Mouse (Mus musculus): ENCODE measurements around the gene Srrd. TPM values are rescaled to one million over a fixed set of nuclear protein-coding genes. Genes with fewer than 3 reads are reported as not detected.

The Srrd gene
- polyA plus RNA-seq, 1 experiment from 2014 or later: 58.8 TPM

DNA sequence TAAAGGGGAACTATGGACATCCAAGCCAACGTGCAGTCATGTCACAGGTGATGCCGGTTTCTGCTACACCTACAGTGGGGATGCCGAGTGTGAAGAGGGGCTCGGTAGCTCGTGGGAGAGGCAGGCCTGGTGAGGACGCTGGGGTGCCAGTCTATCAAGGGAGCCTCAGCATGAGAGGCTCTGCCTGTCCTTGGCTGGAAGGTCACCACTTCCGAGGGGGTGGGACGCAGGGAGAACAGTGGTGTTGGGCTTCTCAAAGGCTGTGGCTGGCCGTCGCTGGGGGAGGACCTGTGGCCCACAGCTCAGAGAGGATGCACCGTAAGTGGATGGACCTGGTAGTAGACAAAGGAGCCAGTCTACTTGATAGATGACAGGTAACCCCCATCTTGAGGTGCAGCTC, 38.3 kb upstream of the Srrd start:
- H3K4me1 ChIP-seq (ENCODE audit: control insufficient read depth, insufficient read depth, low read length): no peaks in the 10 kb centered on the region
- no peak overlapping the region for H3K4me2 ChIP-seq (ENCODE audit: low read length)
- WGBS: 86% methylated on average over 11 of the region's 11 CpGs
- no peak overlapping the region for H3K4me3 ChIP-seq (ENCODE audit: low read depth, low read length)
- ATAC-seq (no peak), DNase-seq (ENCODE audit: low spot score) (no peak)
- no peaks in the 10 kb centered on the region for H3K9me3 ChIP-seq (replicated peaks; ENCODE audit: control insufficient read depth, low read length)
- peaks cover 58% of the 10 kb centered on the region for H3K36me3 ChIP-seq (ENCODE audit: control insufficient read depth, insufficient read depth, low read length)
- no peak overlapping the region for H3K9ac ChIP-seq (ENCODE audit: low read length)
- no peaks in the 10 kb centered on the region for H3K27me3 ChIP-seq (replicated peaks; ENCODE audit: control insufficient read depth, insufficient read depth, low read length)
- H3K27ac ChIP-seq (ENCODE audit: low read depth, low read length): no peak overlapping the region

DNA sequence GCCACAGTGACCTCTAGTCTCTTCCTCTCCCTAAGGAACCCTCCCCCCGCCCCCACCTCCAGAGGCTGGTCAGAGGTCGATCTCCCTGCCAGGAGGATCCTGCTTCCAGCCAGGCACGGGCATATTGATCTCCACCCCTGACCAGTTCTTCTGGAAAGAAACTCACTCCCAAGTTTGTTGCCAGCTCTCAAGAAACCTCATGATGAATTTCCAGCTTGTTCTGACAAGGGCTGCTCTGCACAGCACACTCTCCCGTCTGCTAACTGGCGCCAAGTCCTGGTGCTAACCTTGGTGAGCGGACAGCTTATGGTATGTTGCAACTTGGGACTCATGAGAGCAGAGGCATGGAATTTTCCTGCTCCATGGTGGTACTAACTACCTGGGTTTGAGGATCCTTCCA, 35.9 kb upstream of the Srrd start:
- Histone ChIP-seq H3K4me3 (ENCODE audit: low read depth, low read length) (no peak overlapping the region), H3K27me3 (replicated peaks; ENCODE audit: control insufficient read depth, insufficient read depth, low read length) (no peaks in the 10 kb centered on the region), H3K27ac (ENCODE audit: low read depth, low read length) (no peak overlapping the region), H3K4me2 (ENCODE audit: low read length) (no peak overlapping the region), H3K9ac (ENCODE audit: low read length) (no peak overlapping the region), H3K36me3 (ENCODE audit: control insufficient read depth, insufficient read depth, low read length) (peaks cover 59% of the 10 kb centered on the region), H3K4me1 (ENCODE audit: control insufficient read depth, insufficient read depth, low read length) (no peaks in the 10 kb centered on the region), H3K9me3 (replicated peaks; ENCODE audit: control insufficient read depth, low read length) (no peaks in the 10 kb centered on the region)
- no peak for DNase-seq (ENCODE audit: low spot score)
- ATAC-seq: no peak
- 85% methylated on average over 6 of the region's 6 CpGs for WGBS

DNA sequence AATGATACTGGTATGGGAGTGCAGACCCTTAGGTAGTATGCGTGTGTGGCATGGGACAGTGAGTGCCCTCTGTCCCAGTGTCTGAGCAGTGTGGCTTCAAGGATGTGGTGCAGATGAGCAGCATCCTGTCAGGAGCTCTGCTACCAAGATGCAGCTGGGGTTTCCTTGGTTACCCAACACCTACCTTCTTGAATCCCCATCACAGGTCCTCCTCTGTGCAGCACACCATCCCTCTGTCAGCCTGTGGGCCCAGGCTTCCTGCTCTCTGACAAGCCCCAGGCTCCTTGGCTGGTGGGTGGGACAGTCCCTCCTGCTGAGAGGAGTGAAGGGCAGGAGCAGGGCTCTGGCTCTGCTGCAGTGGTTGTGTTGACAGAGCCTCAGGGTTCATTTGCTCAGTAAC, 34.5 kb upstream of the Srrd start:
- peaks cover 68% of the 10 kb centered on the region for H3K36me3 ChIP-seq (ENCODE audit: control insufficient read depth, insufficient read depth, low read length)
- DNase-seq (ENCODE audit: low spot score) (no peak), ATAC-seq (no peak)
- no peaks in the 10 kb centered on the region for H3K27me3 ChIP-seq (replicated peaks; ENCODE audit: control insufficient read depth, insufficient read depth, low read length)
- no peak overlapping the region for H3K4me2 ChIP-seq (ENCODE audit: low read length)
- no peak overlapping the region for H3K9ac ChIP-seq (ENCODE audit: low read length)
- WGBS: 97% methylated on average over 1 of the region's 1 CpGs
- H3K4me1 ChIP-seq (ENCODE audit: control insufficient read depth, insufficient read depth, low read length): peaks cover 7% of the 10 kb centered on the region
- H3K27ac ChIP-seq (ENCODE audit: low read depth, low read length): no peak overlapping the region
- no peaks in the 10 kb centered on the region for H3K9me3 ChIP-seq (replicated peaks; ENCODE audit: control insufficient read depth, low read length)
- no peak overlapping the region for H3K4me3 ChIP-seq (ENCODE audit: low read depth, low read length)

DNA sequence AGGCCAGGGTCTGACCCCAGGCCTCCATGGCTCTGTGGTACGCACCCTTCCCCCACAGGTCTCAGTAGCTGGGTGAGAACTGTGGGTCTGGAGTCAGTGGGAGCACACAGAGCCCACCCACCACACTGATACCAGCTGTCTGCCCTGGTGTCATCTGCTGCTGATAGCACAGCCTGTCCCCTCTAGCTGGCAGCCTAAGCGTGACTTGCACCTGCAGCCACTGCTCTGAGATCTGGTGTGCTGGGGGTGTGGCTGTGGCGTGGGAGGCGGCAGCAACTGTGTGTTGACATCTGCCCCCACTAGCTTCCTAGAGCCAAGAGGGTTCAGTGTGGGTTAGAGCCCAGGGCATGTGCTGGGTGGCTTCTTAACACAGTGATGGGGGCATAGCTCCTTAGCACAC, 33.3 kb upstream of the Srrd start:
- 87% methylated on average over 4 of the region's 4 CpGs for WGBS
- Histone ChIP-seq H3K36me3 (ENCODE audit: control insufficient read depth, insufficient read depth, low read length) (peaks cover 68% of the 10 kb centered on the region), H3K9me3 (replicated peaks; ENCODE audit: control insufficient read depth, low read length) (no peaks in the 10 kb centered on the region), H3K4me1 (ENCODE audit: control insufficient read depth, insufficient read depth, low read length) (peaks cover 18% of the 10 kb centered on the region), H3K27me3 (replicated peaks; ENCODE audit: control insufficient read depth, insufficient read depth, low read length) (no peaks in the 10 kb centered on the region), H3K27ac (ENCODE audit: low read depth, low read length) (no peak overlapping the region), H3K4me3 (ENCODE audit: low read depth, low read length) (no peak overlapping the region), H3K4me2 (ENCODE audit: low read length) (no peak overlapping the region), H3K9ac (ENCODE audit: low read length) (no peak overlapping the region)
- DNase-seq (ENCODE audit: low spot score) (no peak), ATAC-seq (no peak)

DNA sequence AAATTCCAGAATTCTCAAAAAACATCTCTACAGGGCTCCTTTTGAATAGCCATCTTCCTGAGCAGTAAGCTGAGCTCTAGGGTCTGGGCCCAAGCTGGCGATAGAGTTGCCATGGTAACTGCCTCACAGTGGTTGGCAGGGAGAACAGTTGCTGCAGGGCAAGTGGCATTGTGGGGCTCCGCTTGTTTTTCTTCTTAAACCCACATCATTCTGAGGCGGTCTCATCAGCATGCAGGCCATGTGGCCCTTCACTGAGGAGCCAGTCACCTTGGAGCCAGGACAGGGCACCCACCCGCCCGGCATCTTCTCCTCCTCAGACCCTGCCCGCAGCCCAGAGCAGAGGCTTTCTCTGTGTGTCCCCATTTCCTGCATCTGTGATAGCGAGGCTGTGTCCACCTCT, 29.1 kb upstream of the Srrd start:
- Histone ChIP-seq H3K9me3 (replicated peaks; ENCODE audit: control insufficient read depth, low read length) (no peaks in the 10 kb centered on the region), H3K4me2 (ENCODE audit: low read length) (peak overlapping the region; percentile 42), H3K4me1 (ENCODE audit: control insufficient read depth, insufficient read depth, low read length) (peaks cover 23% of the 10 kb centered on the region), H3K27me3 (replicated peaks; ENCODE audit: control insufficient read depth, insufficient read depth, low read length) (no peaks in the 10 kb centered on the region), H3K9ac (ENCODE audit: low read length) (peak overlapping the region; percentile 59), H3K4me3 (ENCODE audit: low read depth, low read length) (no peak overlapping the region), H3K27ac (ENCODE audit: low read depth, low read length) (peak overlapping the region; percentile 95), H3K36me3 (ENCODE audit: control insufficient read depth, insufficient read depth, low read length) (peaks cover 79% of the 10 kb centered on the region)
- DNase-seq (ENCODE audit: low spot score) (peak; percentile 96), ATAC-seq (peak; percentile 94)
- WGBS: 5% methylated on average over 7 of the region's 7 CpGs

DNA sequence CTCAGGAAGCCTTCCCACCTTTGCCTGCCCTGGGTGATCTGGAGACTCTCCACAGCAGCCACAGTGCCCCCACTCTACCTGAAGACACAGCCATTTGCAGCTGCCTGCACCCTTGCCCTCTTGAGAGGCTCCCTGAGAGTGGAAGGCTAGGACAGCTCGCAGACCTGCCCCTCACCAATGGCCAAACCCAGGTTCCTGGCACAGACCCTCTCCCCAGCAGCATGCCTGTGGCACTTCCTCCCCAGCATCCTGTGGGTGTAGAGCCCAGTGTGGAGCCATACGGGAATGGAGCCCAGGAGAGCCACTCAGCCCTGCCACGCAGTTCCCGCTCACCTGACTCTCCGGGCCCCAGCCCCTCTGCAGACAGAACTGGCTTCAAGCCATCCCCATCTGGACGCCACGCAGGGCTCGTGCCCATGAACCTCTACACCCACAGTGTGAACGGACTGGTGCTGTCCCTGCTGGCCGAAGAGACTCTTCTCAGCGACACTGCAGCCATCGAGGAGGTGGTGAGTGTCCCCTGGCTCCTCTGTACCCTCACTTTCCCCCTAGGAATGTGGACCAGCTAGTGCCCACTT, 27.5 kb upstream of the Srrd start:
- WGBS: 84% methylated on average over 12 of the region's 12 CpGs
- no peak for ATAC-seq
- peaks cover 23% of the 10 kb centered on the region for H3K4me1 ChIP-seq (ENCODE audit: control insufficient read depth, insufficient read depth, low read length)
- DNase-seq (ENCODE audit: low spot score): no peak
- H3K27me3 ChIP-seq (replicated peaks; ENCODE audit: control insufficient read depth, insufficient read depth, low read length): no peaks in the 10 kb centered on the region
- H3K36me3 ChIP-seq (ENCODE audit: control insufficient read depth, insufficient read depth, low read length): peaks cover 73% of the 10 kb centered on the region
- H3K9ac ChIP-seq (ENCODE audit: low read length): peak overlapping the region; percentile 17; the same call in 1 of the 2 replicates
- H3K27ac ChIP-seq (ENCODE audit: low read depth, low read length): peak overlapping the region; percentile 11; the same call in 1 of the 2 replicates
- no peak overlapping the region for H3K4me3 ChIP-seq (ENCODE audit: low read depth, low read length)
- H3K9me3 ChIP-seq (replicated peaks; ENCODE audit: control insufficient read depth, low read length): no peaks in the 10 kb centered on the region
- no peak overlapping the region for H3K4me2 ChIP-seq (ENCODE audit: low read length)

DNA sequence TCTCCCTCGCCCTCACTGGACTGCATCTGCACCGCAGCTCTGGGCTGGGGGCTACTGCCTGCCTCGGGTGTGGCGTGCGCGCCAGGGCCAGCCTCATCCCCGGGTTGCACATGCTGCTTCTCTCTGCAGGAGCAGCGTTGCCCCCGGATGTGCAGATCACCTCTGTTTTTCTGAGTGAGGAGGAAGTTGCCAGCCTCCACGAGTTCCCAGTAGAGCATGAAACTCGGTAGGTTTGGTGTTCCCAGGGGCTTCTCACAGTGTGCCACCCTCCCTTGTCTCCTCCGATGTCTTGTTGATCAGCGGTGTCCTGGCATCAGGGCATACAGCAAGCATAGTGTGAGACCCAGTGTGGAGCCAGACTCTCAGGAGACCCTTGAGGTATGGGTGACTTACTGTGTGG, 26.5 kb upstream of the Srrd start:
- Histone ChIP-seq H3K4me2 (ENCODE audit: low read length) (no peak overlapping the region), H3K27me3 (replicated peaks; ENCODE audit: control insufficient read depth, insufficient read depth, low read length) (no peaks in the 10 kb centered on the region), H3K4me1 (ENCODE audit: control insufficient read depth, insufficient read depth, low read length) (peaks cover 23% of the 10 kb centered on the region), H3K27ac (ENCODE audit: low read depth, low read length) (no peak overlapping the region), H3K36me3 (ENCODE audit: control insufficient read depth, insufficient read depth, low read length) (peaks cover 71% of the 10 kb centered on the region), H3K4me3 (ENCODE audit: low read depth, low read length) (no peak overlapping the region), H3K9ac (ENCODE audit: low read length) (no peak overlapping the region), H3K9me3 (replicated peaks; ENCODE audit: control insufficient read depth, low read length) (no peaks in the 10 kb centered on the region)
- DNase-seq (ENCODE audit: low spot score) (no peak), ATAC-seq (no peak)
- WGBS: 88% methylated on average over 13 of the region's 13 CpGs

DNA sequence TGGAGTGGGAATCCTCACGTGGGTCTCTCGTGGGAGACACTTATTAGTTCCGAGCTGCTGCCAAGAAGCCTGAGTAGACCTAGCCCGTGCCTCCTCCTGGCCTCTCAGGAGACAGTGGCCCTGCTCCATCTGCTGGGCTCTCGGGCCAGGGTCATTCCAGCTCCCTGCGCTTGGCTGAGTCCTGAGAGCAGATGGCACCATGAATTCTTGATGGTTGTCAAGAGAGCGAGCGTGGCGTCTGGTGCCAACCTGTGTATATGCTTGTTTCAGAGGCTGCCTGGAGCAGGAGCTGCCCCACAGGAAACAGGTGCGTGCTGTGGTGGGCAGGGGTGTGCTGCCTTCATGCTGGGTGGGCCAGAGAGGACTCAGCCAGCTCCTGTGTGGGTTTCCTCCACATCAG, 25.8 kb upstream of the Srrd start:
- Histone ChIP-seq H3K9me3 (replicated peaks; ENCODE audit: control insufficient read depth, low read length) (no peaks in the 10 kb centered on the region), H3K27ac (ENCODE audit: low read depth, low read length) (no peak overlapping the region), H3K4me3 (ENCODE audit: low read depth, low read length) (no peak overlapping the region), H3K9ac (ENCODE audit: low read length) (no peak overlapping the region), H3K36me3 (ENCODE audit: control insufficient read depth, insufficient read depth, low read length) (peaks cover 72% of the 10 kb centered on the region), H3K4me1 (ENCODE audit: control insufficient read depth, insufficient read depth, low read length) (peaks cover 23% of the 10 kb centered on the region), H3K4me2 (ENCODE audit: low read length) (no peak overlapping the region), H3K27me3 (replicated peaks; ENCODE audit: control insufficient read depth, insufficient read depth, low read length) (no peaks in the 10 kb centered on the region)
- DNase-seq (ENCODE audit: low spot score) (peak; percentile 42), ATAC-seq (no peak)
- WGBS: 88% methylated on average over 10 of the region's 10 CpGs

DNA sequence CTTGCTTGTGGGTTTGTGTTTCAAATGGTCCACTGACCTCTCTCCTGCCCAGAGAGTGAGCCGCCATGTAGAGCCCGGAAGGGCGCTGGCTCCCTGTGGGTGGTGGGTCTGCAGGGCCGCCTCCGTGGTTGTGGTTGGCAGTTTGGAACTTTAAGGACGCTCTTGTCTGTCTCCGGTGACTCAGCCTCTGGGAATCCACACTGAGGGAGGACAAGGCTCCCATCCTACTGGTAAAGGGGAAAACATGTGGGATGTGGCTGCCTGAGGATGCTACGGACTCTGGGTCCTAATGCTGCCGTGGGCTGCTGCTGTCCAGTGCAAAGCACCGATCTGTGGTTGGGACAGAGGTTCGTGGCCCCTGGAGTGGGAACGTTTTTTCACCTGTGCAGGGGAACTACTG, 25.1 kb upstream of the Srrd start:
- peaks cover 22% of the 10 kb centered on the region for H3K4me1 ChIP-seq (ENCODE audit: control insufficient read depth, insufficient read depth, low read length)
- no peak overlapping the region for H3K9ac ChIP-seq (ENCODE audit: low read length)
- H3K27ac ChIP-seq (ENCODE audit: low read depth, low read length): no peak overlapping the region
- H3K9me3 ChIP-seq (replicated peaks; ENCODE audit: control insufficient read depth, low read length): no peaks in the 10 kb centered on the region
- 91% methylated on average over 12 of the region's 12 CpGs for WGBS
- DNase-seq (ENCODE audit: low spot score): no peak
- H3K4me3 ChIP-seq (ENCODE audit: low read depth, low read length): no peak overlapping the region
- no peak for ATAC-seq
- peaks cover 73% of the 10 kb centered on the region for H3K36me3 ChIP-seq (ENCODE audit: control insufficient read depth, insufficient read depth, low read length)
- no peaks in the 10 kb centered on the region for H3K27me3 ChIP-seq (replicated peaks; ENCODE audit: control insufficient read depth, insufficient read depth, low read length)
- no peak overlapping the region for H3K4me2 ChIP-seq (ENCODE audit: low read length)
